Mouse (Mus musculus) hindbrain, embryonic 10.5 days (tissue): ENCODE results near the gene Atp2c2. TPM values are rescaled to one million over a fixed set of nuclear protein-coding genes. Genes with fewer than 3 reads are reported as not detected.

ENCODE experiments used
- DNase-seq: peaks from one replicate; pipeline ENCODE4 v3.0.0-alpha.2; 2017; ENCODE audit warnings: low spot score
- H3K27ac ChIP-seq: fragments of 300-500 bp; sonication (generic); 2 replicates; pipeline ENCODE4 v1.5.1; 2016; ENCODE audit warnings: mild to moderate bottlenecking, moderate library complexity
- H3K27me3 ChIP-seq: fragments of 300-500 bp; sonication (generic); 2 replicates; pipeline ENCODE4 v1.6.1; 2016; ENCODE audit warnings: mild to moderate bottlenecking; ENCODE audit not compliant: poor library complexity, insufficient read depth, severe bottlenecking
- H3K36me3 ChIP-seq: fragments of 300-500 bp; sonication (generic); 2 replicates; pipeline ENCODE4 v1.6.1; 2016; ENCODE audit warnings: mild to moderate bottlenecking, moderate library complexity
- H3K4me1 ChIP-seq: fragments of 300-500 bp; sonication (generic); replicated peaks from 2 replicates; pipeline ENCODE4 v1.6.1; 2016; ENCODE audit warnings: mild to moderate bottlenecking
- H3K4me3 ChIP-seq: fragments of 300-500 bp; sonication (generic); 2 replicates; pipeline ENCODE4 v1.5.1; 2016; ENCODE audit warnings: mild to moderate bottlenecking, moderate library complexity
- H3K9me3 ChIP-seq: fragments of 300-500 bp; sonication (generic); 2 replicates; pipeline ENCODE4 v1.6.1; 2016; ENCODE audit warnings: mild to moderate bottlenecking, moderate library complexity
- WGBS: fragments of 180-500 bp; shearing (Covaris S2); methylation state at CpG from one replicate; pipeline ENCODE4 v1.1.7; 2016; 5-methylcytosine and 5-hydroxymethylcytosine counted together
- polyA plus RNA-seq: library from polyadenylated mRNA; unstranded; fragments of >200 nt; fragmentation: Nextera tagmentation; extraction: Ambion mirVana; gene quantifications from 2 replicates; pipeline ENCODE4 v1.2.1, GENCODE M21; 2016

The Atp2c2 gene
- polyA plus RNA-seq, 1 experiment from 2014 or later, result 1.4 TPM

GRCm38 (mm10) chr8:119736348-119736917, 36.6 kb downstream of the Atp2c2 start:
- no peaks in the 10 kb centered on the region for H3K36me3 ChIP-seq
- no peak overlapping the region for H3K4me3 ChIP-seq
- peaks cover 15% of the 10 kb centered on the region for H3K4me1 ChIP-seq
- H3K27me3 ChIP-seq, result no peaks in the 10 kb centered on the region; the same call in 1 of the 2 replicates
- no peak overlapping the region for H3K27ac ChIP-seq
- no peaks in the 10 kb centered on the region for H3K9me3 ChIP-seq
- no peak for DNase-seq
- WGBS, result 91% methylated on average over 10 of the region's 10 CpGs

- H3K9me3 ChIP-seq, result no peaks in the 10 kb centered on the region
- no peaks in the 10 kb centered on the region for H3K36me3 ChIP-seq
- no peak overlapping the region for H3K27ac ChIP-seq
- DNase-seq, result no peak
- peaks cover 15% of the 10 kb centered on the region for H3K4me1 ChIP-seq
- H3K27me3 ChIP-seq, result peaks cover 2% of the 10 kb centered on the region; the same call in 1 of the 2 replicates
- 86% methylated on average over 11 of the region's 11 CpGs for WGBS
- H3K4me3 ChIP-seq, result no peak overlapping the region
Observed at GRCm38 (mm10) chr8:119737093-119737900, 37.5 kb downstream of the Atp2c2 start.

GRCm38 (mm10) chr8:119738129-119738907, 38.5 kb downstream of the Atp2c2 start:
- H3K9me3 ChIP-seq, result no peaks in the 10 kb centered on the region
- no peak for DNase-seq
- H3K4me1 ChIP-seq, result peaks cover 12% of the 10 kb centered on the region
- H3K27ac ChIP-seq, result peak overlapping the region; percentile 12; the same call in 1 of the 2 replicates
- H3K4me3 ChIP-seq, result no peak overlapping the region
- WGBS, result 79% methylated on average over 19 of the region's 19 CpGs
- H3K27me3 ChIP-seq, result peaks cover 2% of the 10 kb centered on the region; the same call in 1 of the 2 replicates
- H3K36me3 ChIP-seq, result no peaks in the 10 kb centered on the region

- 82% methylated on average over 4 of the region's 4 CpGs for WGBS
- H3K27me3 ChIP-seq, result peaks cover 2% of the 10 kb centered on the region; the same call in 1 of the 2 replicates
- no peak overlapping the region for H3K4me3 ChIP-seq
- no peak overlapping the region for H3K27ac ChIP-seq
- H3K4me1 ChIP-seq, result 0 out of 2 replicates have a peak, but pooled peaks cover 10% of the 10 kb centered on the region
- no peaks in the 10 kb centered on the region for H3K9me3 ChIP-seq
- no peak for DNase-seq
- no peaks in the 10 kb centered on the region for H3K36me3 ChIP-seq
Observed at GRCm38 (mm10) chr8:119740634-119741033, 40.8 kb downstream of the Atp2c2 start.

GRCm38 (mm10) chr8:119742409-119742808, 42.6 kb downstream of the Atp2c2 start:
- H3K27ac ChIP-seq, result no peak overlapping the region
- no peaks in the 10 kb centered on the region for H3K9me3 ChIP-seq
- 85% methylated on average over 7 of the region's 7 CpGs for WGBS
- 0 out of 2 replicates have a peak, but pooled peaks cover 10% of the 10 kb centered on the region for H3K4me1 ChIP-seq
- H3K36me3 ChIP-seq, result no peaks in the 10 kb centered on the region
- H3K27me3 ChIP-seq, result peaks cover 2% of the 10 kb centered on the region; the same call in 1 of the 2 replicates
- no peak for DNase-seq
- no peak overlapping the region for H3K4me3 ChIP-seq

- Histone ChIP-seq H3K4me1 (0 out of 2 replicates have a peak, but pooled peaks cover 10% of the 10 kb centered on the region), H3K9me3 (no peaks in the 10 kb centered on the region), H3K27me3 (peaks cover 2% of the 10 kb centered on the region; the same call in 1 of the 2 replicates), H3K27ac (no peak overlapping the region), H3K4me3 (no peak overlapping the region), H3K36me3 (no peaks in the 10 kb centered on the region)
- peak; percentile 67 for DNase-seq
- WGBS, result 61% methylated on average over 13 of the region's 13 CpGs
Observed at GRCm38 (mm10) chr8:119743291-119744026, 43.6 kb downstream of the Atp2c2 start.

- Histone ChIP-seq H3K9me3 (no peaks in the 10 kb centered on the region), H3K27ac (no peak overlapping the region), H3K27me3 (0 out of 2 replicates have a peak, but pooled peaks cover 2% of the 10 kb centered on the region), H3K4me3 (no peak overlapping the region), H3K36me3 (no peaks in the 10 kb centered on the region), H3K4me1 (0 out of 2 replicates have a peak, but pooled peaks cover 10% of the 10 kb centered on the region)
- WGBS, result 83% methylated on average over 4 of the region's 4 CpGs
- no peak for DNase-seq
Observed at GRCm38 (mm10) chr8:119744604-119745003, 44.8 kb downstream of the Atp2c2 start.

GRCm38 (mm10) chr8:119755238-119756146, 55.7 kb downstream of the Atp2c2 start:
- no peaks in the 10 kb centered on the region for H3K9me3 ChIP-seq
- 17% methylated on average over 28 of the region's 28 CpGs for WGBS
- H3K27ac ChIP-seq, result peak overlapping the region; percentile 60; the same call in 1 of the 2 replicates
- H3K4me3 ChIP-seq, result peak overlapping the region; percentile 41
- peaks cover 4% of the 10 kb centered on the region for H3K27me3 ChIP-seq
- DNase-seq, result no peak
- peaks cover 32% of the 10 kb centered on the region for H3K4me1 ChIP-seq
- H3K36me3 ChIP-seq, result 0 out of 2 replicates have a peak, but pooled peaks cover under 1% of the 10 kb centered on the region

- no peak for DNase-seq
- H3K9me3 ChIP-seq, result no peaks in the 10 kb centered on the region
- peaks cover 4% of the 10 kb centered on the region for H3K27me3 ChIP-seq
- peaks cover 32% of the 10 kb centered on the region for H3K4me1 ChIP-seq
- peak overlapping the region; percentile 41 for H3K4me3 ChIP-seq
- peaks cover 7% of the 10 kb centered on the region for H3K36me3 ChIP-seq
- WGBS, result 60% methylated on average over 2 of the region's 2 CpGs
- peak overlapping the region; percentile 60; the same call in 1 of the 2 replicates for H3K27ac ChIP-seq
Observed at GRCm38 (mm10) chr8:119756147-119756461, 56.3 kb downstream of the Atp2c2 start.

GRCm38 (mm10) chr8:119756538-119756937, 56.7 kb downstream of the Atp2c2 start:
- no peak overlapping the region for H3K4me3 ChIP-seq
- DNase-seq, result no peak
- peaks cover 32% of the 10 kb centered on the region for H3K4me1 ChIP-seq
- 0 out of 2 replicates have a peak overlapping the region, but pooled peaks have one; percentile 60 for H3K27ac ChIP-seq
- H3K36me3 ChIP-seq, result peaks cover 11% of the 10 kb centered on the region
- H3K27me3 ChIP-seq, result peaks cover 4% of the 10 kb centered on the region
- no peaks in the 10 kb centered on the region for H3K9me3 ChIP-seq
- 62% methylated on average over 5 of the region's 5 CpGs for WGBS

GRCm38 (mm10) chr8:119761692-119762091, 61.9 kb downstream of the Atp2c2 start:
- Histone ChIP-seq H3K27me3 (no peaks in the 10 kb centered on the region), H3K9me3 (no peaks in the 10 kb centered on the region), H3K27ac (no peak overlapping the region), H3K4me3 (no peak overlapping the region), H3K4me1 (peaks cover 32% of the 10 kb centered on the region), H3K36me3 (peaks cover 24% of the 10 kb centered on the region)
- 92% methylated on average over 11 of the region's 11 CpGs for WGBS
- DNase-seq, result no peak
